In the genomic region with DNA sequence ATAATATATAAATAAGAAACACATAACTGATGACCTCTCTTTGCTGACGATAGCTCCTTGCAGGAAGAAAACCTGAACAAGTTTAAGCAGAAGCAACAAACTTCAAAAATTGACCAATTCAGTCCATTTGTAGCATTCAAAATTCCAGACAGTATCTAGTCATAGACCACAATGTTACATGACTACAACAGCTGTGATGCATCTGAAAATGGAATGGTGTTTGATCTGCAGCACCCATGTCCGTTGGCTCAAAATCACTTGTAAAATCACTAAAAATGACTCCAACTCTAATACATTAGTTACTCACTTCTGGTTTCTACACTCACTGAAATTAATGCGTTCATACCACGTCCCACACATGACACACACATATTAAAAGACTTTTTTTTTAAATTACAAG, we compare ENCODE assay signal across 20 mouse cellular contexts.
DNase-seq lines count a peak whose midpoint lies in the region; ATAC-seq and TF ChIP-seq lines count a peak whose summit lies in the region.
"Had no signal": no experiment of that assay in that cellular context is flagged by ENCODE, and none has a peak within 500 bp of the region (broad histone marks: within the 10 kb centered on the region; RNA-seq: fewer than 3 reads in every experiment).

No protein-coding gene starts in this region.

- H3K4me3 ChIP-seq in C2C12 (ENCODE audit: insufficient read depth, poor library complexity, severe bottlenecking) (no peak overlapping the region), myocyte (no peak overlapping the region)
- H3K4me3 ChIP-seq in hindbrain, embryonic 16.5 days (ENCODE audit: low read length) = no peak overlapping the region

- H3K27me3 ChIP-seq in C2C12 (ENCODE audit: control insufficient read depth, insufficient read depth, insufficient read length) = no peaks in the 10 kb centered on the region
- H3K27me3 ChIP-seq in myocyte (ENCODE audit: control insufficient read depth, insufficient read depth, insufficient read length) = no peaks in the 10 kb centered on the region
- no peaks in the 10 kb centered on the region for H3K27me3 ChIP-seq in hindbrain, embryonic 16.5 days (replicated peaks; ENCODE audit: control insufficient read depth, insufficient read depth, low read length)
- H3K27me3 ChIP-seq: CH12.LX, Patski had no signal

- no peak overlapping the region for H3K9ac ChIP-seq in hindbrain, embryonic 16.5 days (ENCODE audit: low read depth, low read length)

- no peak for DNase-seq in gastrocnemius, postnatal 25 days
- DNase-seq: adrenal gland, adult 2 months; adrenal gland, adult 8-10 months; adrenal gland, postnatal 10 days; adrenal gland, postnatal 14 days; adrenal gland, postnatal 25 days; adrenal gland, postnatal 36 days; B cell, adult 2 months; cerebellum, adult 11 months; cerebellum, adult 11-12 months; cerebellum, adult 18-20 months; cerebellum, adult 2 months had no signal

- H3K9me3 ChIP-seq in hindbrain, embryonic 16.5 days (ENCODE audit: control insufficient read depth, low read length) = no peaks in the 10 kb centered on the region
- H3K9me3 ChIP-seq: G1E had no signal

- H3K36me3 ChIP-seq in C2C12 (ENCODE audit: control insufficient read depth, insufficient read depth) (no peaks in the 10 kb centered on the region), myocyte (ENCODE audit: control insufficient read depth, insufficient read depth) (no peaks in the 10 kb centered on the region)
- no peaks in the 10 kb centered on the region for H3K36me3 ChIP-seq in hindbrain, embryonic 16.5 days (ENCODE audit: control insufficient read depth, insufficient read depth, low read length)
- H3K36me3 ChIP-seq: G1E had no signal

- 91% methylated on average over 4 of the region's 4 CpGs for WGBS in hindbrain, embryonic 16.5 days

- no peaks in the 10 kb centered on the region for H3K79me3 ChIP-seq in C2C12 (ENCODE audit: low read depth)

- ATAC-seq in hindbrain, embryonic 16.5 days = no peak
- ATAC-seq: activated CD4-positive, CD25-positive, alpha-beta regulatory T cell, adult 4 months; CD4-positive, CD25-positive, alpha-beta regulatory T cell, adult 4 months; Patski had no signal

- H3K79me2 ChIP-seq in C2C12 (ENCODE audit: control insufficient read depth, insufficient read depth) (no peaks in the 10 kb centered on the region), myocyte (ENCODE audit: control insufficient read depth, insufficient read depth) (no peaks in the 10 kb centered on the region)

- TF ChIP-seq CTCF in C2C12 (IDR thresholded peaks at IDR 0.05; ENCODE audit: control insufficient read depth, insufficient read depth, insufficient read length) = no peak

- no peak overlapping the region for H3K27ac ChIP-seq in hindbrain, embryonic 16.5 days (ENCODE audit: low read depth, low read length)

- no peak overlapping the region for H3ac ChIP-seq in C2C12 (ENCODE audit: control insufficient read depth, insufficient read length, low read depth)
- H3ac ChIP-seq in myocyte (ENCODE audit: control insufficient read depth, insufficient read length) = no peak overlapping the region

- TF ChIP-seq POLR2A in myocyte (IDR thresholded peaks at IDR 0.05; ENCODE audit: insufficient read length, low read depth) = no peak

- H3K4me2 ChIP-seq in myocyte (ENCODE audit: low read depth) = peak overlapping the region; percentile 37
- no peak overlapping the region for H3K4me2 ChIP-seq in hindbrain, embryonic 16.5 days (ENCODE audit: low read length)

- H3K4me1 ChIP-seq in hindbrain, embryonic 16.5 days (ENCODE audit: control insufficient read depth, insufficient read depth, low read depth, low read length) = no peaks in the 10 kb centered on the region

TF ChIP-seq in C2C12, 6 proteins besides CTCF, POLR2A, EP300 and RAD21:
- TF ChIP-seq FOSL1 (IDR thresholded peaks at IDR 0.05; ENCODE audit: insufficient read depth, low read length, poor library complexity, severe bottlenecking) (no peak), MYOD1 (IDR thresholded peaks at IDR 0.05; ENCODE audit: control insufficient read depth, insufficient read length, low read depth) (peak; percentile 97), MAX (IDR thresholded peaks at IDR 0.05) (no peak), MYOG (IDR thresholded peaks at IDR 0.05; ENCODE audit: control insufficient read depth, extremely low read depth, insufficient read length) (no peak)

TF ChIP-seq in myocyte, 11 proteins besides CTCF, POLR2A, EP300 and RAD21:
- peak in 1 of 3 experiments; percentile 34 for TF ChIP-seq MYOG (IDR thresholded peaks at IDR 0.05; ENCODE audit: control insufficient read depth in 1 of 3, insufficient read depth in 1 of 3, insufficient read length in 2 of 3, low read depth in 2 of 3)
- TF ChIP-seq E2F4 (IDR thresholded peaks at IDR 0.05; ENCODE audit: insufficient read depth) = no peak
- TF ChIP-seq MYOD1 (IDR thresholded peaks at IDR 0.05; ENCODE audit: control insufficient read depth in 1 of 3, insufficient read length in 2 of 3, low read depth in 2 of 3) = peak; percentile 90 to 98 (median 95)
